Mouse (Mus musculus) adrenal gland, postnatal 10 days (tissue): ENCODE results near the gene Cyp39a1. TPM values are rescaled to one million over a fixed set of nuclear protein-coding genes. Genes with fewer than 3 reads are reported as not detected.

Experiments used
- DNase-seq: peaks from one replicate; pipeline ENCODE4 v3.0.0; 2021; ENCODE audit warnings: mixed read lengths
- total RNA-seq, 2 experiments: library from RNA; stranded (reverse); gene quantifications; 2 replicates each; pipeline ENCODE4 v1.2.3; 2021

The Cyp39a1 gene
- total RNA-seq, 2 experiments from 2014 or later: 8.0 to 10.9 TPM

DNA sequence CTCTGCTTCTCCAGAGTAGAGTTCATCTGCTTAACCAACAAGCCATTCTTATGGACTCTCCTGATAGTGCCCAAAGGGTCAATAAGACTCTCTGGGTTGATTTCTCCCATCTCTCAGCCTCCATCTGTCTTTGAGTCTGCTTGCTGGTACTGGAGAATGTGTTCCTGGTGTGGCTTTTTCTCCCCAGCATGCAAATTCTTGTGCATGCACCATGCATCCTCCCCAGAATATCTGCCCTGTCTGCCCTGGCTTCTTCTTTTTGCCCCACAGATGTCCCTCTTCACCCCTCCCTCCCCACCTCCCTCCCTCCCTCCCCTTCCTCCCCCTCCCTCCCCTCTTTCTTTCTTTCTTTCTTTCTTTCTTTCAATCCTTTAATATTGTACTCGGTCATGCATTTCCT, 10.1 kb downstream of the Cyp39a1 start:
- DNase-seq: no peak

DNA sequence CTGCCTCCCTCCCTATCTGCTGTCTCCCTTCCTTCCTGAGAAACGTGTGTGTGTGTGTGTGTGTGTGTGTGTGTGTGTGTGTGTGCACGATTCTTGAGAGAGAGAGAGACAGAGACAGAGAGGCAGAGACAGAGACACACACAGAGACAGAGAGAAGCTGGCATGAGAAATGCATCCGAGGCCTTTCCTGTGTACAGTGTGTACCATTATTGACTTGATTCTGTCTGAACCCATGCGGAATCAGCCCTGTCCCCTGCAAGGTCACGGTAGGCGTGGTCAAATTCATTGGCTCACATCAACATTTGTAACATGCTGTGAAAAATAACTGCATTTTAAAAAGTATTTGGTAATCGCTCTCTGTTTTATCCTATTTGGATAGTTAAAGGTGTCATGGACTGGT, 16.9 kb downstream of the Cyp39a1 start:
- no peak for DNase-seq

DNA sequence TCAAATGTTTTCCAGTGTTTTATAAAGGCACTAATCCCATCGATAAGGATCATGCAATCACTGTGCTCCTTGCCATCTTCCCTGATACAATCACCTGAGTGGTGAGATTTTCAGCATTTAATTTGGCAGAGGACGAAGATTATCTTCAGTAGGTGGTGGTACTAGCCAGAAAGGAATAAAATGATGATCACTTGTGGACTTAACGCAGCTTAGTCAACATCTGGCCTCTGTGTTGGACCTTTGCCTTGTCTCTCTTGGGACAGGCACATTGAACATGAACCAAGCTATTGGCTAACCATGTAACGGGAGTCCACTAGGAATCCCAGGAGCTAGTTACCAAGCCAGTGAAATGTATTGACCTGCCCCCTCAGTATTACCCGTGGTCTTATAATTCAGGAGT, 17.4 kb downstream of the Cyp39a1 start:
- DNase-seq: peak; percentile 25

DNA sequence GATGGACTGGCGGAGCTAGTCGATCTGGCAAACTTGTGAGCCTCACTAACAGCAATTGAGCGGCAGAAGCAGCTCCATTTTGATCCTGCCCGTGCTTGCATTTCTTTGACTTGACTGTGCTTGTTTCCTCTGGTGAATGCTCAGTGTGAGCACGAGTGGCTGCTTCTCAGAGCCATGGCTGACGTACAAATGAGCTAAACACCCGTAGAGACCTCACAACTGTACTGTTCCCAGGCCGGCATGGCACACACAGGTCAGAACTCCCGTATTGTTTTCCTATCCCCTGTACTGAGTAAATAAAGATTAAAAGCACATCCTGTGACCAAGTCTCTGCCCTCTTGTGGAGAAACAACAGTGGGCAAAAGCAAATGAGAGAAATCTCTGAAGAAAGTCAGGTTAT, 22.4 kb downstream of the Cyp39a1 start:
- no peak for DNase-seq

DNA sequence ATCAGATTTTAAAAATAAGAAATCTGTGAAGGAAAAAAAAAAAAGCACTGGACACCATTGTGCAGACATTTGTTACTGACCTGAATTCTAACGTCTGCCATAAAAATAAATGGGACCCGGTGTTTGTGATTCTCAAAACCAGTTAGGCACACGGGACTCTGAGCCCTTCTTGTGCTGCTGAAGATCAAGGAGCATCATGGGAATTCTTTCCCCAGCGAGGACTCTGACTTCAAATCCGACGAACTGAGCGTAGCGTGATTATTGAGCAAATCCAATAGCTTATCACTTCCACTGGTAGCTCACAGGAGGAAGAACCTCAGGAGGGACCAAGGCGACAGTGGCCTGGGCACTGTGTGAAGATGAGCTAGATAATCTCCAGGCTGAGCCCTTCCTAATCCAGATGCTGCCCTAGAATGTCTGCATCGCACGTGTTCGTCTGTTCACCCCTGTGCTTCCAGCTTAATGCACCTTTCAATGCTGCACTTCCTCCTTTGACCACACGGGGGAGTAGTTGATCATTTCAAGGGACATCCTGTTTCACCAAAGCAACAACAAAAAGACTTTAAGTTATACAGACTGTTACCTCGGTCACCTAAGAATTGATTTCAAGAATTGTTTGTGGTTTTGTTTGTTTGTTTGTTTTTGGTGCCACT, 31.9 kb downstream of the Cyp39a1 start:
- peak; percentile 84 for DNase-seq

DNA sequence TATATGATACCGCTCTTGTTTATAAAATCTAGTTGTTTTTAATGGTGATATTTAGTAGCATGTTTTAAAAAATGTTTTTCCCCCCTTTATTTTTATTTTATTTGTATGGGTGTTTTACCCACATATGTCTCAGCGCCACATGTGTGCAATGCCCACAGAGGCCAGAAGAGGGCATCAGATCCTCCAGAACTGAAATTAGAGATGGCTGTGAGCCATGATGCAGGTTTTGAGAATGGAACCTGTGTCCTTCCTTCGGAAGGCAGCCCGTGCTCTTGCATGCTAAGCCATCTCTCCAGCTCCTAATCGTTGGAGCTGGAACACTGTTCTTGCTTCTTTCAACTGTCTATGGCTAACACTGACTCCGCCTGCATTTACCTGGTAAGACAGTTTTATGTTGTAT, 33.8 kb downstream of the Cyp39a1 start:
- DNase-seq: peak; percentile 76

DNA sequence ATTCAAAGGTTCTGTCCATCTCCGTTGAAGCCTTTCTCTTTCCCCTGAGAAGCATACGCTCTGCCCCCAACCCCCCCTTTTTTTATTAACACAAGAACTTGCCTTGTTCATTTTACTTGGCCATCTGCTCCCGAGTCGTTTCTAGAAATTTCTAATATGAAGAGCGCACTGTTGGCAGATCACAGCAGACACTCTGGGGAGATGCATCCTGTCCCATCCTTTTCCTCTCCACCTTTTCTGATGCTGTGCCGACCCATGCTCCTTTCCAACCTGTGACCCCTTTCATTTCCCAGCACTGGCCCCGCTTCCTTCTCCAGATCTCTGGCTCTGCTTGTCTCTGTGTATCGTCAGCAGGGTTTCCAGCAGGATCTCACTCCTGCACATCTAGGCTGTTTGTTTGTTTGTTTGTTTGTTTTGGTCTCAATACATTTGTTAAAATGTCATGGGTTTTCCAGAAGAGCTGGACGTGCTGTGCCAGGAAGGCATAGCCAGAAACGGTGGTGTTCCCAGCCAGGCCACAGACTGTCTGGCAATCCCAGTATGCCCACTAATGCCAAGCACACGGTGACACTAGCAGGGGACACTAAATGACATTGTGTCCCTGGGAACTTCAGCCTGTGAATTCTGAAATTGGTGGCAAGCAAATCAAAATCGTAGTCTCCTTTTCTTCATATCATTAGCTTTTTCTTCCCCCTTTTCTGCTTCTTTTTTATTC, 37.1 kb downstream of the Cyp39a1 start:
- DNase-seq: no peak

DNA sequence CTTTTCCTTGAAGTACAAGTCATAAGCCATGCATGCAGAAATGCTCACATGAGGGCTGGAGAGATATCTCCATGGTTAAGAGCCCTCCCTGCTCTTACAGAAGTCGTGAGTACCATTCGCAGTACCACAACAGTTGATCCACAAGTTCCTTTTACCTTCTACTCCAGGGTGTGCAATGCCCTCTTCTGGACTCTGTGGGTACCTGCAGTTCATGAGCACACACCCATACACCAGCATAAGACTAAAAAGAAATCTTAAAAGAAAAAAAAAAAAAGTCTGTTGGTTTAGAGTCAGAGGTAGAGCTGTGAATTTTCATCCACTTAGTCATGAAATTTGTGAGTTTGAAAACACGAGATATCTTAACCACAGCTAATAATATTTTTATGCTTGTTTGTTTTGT, 39.5 kb downstream of the Cyp39a1 start:
- no peak for DNase-seq

DNA sequence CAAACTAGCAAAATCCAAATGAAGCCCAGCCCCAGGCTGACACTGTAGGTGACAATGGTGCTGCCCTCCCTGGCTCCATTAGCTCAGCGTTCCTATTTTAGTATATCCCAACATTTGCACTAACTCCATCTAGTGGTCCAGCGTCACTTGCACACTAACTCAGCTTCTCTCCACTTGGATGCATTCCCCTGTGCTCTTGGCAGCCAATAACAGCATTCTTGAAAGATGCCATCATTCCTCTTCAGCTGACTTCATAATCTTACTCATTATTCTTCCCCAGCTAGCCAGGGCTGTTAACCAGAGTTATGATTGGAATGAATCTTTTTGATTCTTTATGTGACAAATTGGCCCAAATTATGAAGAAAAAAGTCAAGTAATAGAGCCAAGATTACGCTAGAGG, 40.0 kb downstream of the Cyp39a1 start:
- peak; percentile 5 for DNase-seq

DNA sequence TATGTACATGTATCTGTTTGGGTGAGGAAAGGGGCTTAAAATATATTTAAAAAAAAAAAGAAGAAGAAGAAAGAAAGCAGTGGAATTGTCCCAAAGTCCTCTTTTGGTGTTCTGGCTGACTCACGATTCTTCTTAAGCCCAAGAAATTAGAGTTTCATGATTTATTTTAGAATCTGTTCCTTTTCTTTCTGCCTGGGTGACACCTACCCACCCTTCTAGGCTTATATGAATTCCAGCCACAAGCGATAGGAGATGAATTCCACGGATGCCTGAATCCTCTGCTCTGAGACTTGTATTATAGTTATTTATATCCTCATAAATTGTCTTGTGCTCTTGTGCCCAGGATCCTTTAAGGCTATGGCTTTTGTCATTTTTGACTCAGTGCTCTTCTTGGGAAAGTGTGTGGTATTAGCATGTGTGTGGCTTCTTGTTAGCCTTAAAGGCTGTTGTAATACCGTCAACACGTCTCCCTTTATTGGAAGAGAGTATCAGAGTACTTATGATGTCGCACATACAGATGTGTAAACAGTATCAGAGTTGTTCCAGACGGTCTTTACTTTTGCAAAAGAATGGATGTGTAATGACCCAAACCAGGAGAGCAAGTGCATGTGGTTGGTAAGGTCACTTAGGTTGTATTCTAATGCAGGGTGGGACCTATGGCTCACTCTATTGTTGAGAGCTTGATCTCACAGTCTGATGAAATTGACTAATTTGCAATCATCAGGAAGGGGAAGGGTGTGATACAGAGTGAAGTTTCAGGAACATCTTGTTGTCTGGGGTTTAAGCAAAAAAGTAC, 44.5 kb downstream of the Cyp39a1 start:
- no peak for DNase-seq

DNA sequence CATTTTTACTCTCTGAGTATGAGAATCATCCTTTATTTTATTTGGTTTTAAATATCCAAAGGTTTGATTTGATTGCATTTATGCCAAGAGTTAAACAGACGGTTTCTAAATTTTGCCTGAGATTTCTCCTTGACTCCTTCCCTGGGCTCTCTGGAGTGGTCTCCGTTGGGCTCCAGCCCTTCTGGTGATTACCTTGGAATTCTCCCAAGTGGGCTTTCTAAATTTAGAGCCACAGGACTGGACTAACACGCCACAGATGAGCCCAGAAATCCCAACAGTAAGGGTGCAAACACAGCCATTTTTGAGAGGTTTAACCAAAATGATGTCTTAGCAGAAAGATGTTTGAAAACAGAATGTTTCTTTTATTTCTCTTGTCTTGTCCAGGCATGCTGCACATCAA, 47.0 kb downstream of the Cyp39a1 start:
- no peak for DNase-seq

DNA sequence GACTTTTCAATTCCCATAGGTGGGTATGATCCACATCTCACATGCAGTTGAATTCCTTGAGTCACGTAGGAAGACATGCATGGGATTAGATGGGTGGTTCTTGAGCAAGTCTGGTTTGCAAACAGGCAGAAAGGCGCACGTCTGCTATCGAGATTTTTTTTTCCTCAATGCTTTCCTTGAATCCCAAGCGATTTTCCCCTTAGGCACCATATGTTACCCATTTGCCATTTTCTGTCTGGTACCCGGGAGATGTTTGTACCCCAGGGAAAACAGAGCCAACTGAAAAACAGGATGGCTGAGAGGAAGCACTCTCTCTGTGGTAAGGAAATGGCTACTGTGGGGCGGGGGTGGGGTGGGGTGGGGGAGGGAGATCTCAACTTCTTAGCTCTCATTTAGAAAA, 49.4 kb downstream of the Cyp39a1 start:
- no peak for DNase-seq

DNA sequence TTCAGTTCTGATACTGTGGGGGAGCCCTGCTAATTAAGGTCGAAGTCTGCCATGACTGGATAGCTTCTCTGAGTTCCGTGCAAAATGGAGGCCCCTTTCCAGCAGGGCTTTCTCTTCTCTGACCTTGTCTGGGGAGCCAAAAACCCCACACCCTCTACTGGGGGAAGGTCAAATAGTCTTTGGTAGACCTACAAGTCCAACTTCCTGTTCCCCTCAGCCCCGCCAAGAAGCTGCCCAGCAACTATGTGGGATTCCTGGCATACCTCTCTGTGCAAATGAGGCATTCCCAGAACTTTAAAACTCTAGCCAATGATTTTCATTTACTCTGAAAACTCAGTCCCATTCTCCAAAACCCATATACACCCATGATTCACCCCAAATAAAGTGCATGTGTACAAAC, 52.2 kb downstream of the Cyp39a1 start:
- DNase-seq: no peak

DNA sequence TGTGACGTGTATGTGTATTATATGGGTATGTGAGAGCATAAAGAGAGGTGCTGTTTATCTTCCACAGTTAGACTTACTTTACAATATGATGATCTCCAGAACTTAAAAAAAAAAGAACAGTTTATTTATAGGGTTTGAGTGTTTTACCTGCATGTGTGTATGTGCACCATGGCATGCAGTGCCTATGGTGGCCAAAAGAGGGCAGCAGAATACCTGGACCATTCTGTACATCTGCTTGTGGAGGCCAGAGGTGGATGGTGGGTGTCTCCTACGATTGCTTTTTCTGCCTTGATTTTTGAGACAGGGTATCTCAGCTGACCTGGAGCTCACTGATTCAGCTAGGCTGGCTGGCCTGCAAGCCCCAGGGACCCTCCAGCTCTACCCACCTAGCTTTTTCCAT, 57.3 kb downstream of the Cyp39a1 start:
- no peak for DNase-seq

DNA sequence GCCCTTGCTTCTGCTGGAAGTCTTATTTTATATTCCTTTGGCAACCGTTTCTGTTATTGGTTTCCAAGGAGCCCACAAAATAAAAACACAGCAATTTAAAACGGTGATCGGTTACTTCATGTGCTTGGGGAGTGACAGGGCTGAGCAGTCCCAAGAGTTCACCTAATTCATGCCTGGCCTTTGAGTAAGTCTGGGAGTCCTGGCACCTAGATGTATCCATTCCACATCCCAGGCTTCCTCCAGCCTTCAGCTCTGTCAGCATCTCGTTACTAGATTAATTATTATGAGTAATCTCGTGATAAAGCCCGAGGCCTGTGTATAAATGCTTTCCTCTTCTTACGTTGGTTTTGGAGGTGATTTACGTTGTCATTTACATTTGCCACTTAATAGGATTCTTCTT, 64.1 kb downstream of the Cyp39a1 start:
- no peak for DNase-seq

DNA sequence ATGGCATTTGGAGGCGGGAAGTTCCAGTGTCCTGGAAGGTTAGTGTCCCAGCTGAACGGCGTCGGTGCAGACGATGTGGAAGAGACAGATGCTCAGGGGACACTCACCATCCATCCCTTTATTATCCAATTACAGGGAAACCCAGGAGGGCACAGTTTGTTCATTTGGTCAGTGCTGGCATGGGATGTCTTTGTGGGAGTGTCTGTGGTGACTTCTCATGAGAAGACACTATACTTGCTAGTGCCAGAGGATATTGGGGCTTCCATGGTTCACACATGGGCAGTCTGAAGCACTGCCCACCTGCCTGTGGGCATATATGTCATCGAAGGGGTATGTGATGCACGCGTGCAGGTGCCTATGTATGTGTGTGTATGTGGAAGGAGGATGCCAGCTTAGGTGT, 64.8 kb downstream of the Cyp39a1 start:
- no peak for DNase-seq

DNA sequence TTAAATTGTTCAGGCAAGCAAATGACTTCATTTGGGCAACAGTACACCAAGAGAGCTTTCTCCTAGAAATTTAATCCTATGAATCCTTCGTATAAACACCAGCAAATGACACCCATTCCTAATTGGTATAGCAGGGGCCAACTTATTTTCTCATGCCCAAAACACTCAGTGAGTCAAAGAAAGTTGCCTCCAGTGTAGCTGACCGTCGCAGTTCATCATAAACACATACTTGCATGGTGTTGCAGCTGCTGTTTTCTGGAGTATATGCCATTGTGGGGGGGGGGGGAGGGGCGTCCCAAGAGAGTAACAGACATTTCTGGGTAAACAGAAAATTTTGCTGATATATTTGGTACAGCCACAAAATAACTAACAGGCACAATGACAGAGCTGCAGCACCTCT, 67.0 kb downstream of the Cyp39a1 start:
- DNase-seq: no peak

DNA sequence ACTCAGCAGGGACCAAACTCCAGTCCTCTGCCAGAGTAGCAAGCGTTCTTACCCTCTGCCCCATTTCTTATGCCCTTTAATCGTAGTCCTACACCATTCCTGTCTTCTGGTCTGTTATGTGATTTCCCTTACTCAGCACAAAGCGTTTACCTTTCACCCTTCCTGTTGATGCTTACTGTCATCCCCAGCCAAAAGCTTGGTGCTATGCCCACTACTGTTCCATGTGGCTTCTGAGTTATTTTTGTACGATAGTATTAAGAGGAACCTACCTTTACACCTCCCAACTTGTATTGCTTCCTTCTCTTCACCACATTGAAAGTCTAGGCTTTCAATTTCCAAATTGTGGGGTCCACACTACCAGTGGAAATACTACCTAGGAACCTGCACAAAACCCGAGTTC, 76.7 kb downstream of the Cyp39a1 start:
- DNase-seq: no peak

DNA sequence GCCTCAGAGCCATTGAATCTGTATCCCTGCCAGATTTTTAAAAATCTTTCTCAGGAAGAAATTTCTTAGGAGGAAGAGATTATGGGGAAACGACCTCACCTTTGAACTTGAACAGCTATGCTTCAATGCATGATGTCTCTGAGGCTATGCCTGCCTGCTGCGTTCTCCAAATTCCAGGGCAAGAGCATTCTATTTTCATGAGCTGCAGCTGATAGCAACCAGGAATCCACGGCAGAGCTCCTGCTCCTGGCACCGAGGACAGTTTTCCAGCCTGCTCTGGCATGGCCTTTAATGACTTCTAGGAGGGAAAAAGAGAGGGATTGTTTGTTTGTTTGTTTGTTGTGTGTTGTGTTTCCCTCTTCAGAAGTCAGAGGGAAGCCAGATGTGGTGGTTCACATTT, 77.2 kb downstream of the Cyp39a1 start:
- DNase-seq: no peak

DNA sequence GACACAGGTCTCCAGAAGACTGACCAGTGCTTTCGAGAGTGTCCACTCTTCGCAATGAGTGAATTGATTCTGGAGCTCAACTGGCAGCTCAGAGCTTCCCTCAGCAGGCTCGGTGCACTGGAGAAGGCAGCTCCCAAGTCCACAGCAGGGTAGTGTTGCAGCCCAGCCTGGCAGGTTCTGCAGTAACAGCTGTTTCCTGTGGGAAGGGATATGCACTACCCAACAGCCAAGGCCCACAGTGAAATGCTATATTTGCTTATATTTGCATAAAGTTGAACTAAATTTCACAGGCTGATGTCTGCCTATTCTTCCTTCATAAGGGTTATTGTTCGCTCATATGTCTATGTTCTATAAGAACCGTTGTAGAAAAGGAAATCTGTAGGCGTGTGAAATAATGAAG, 83.9 kb downstream of the Cyp39a1 start:
- no peak for DNase-seq

DNA sequence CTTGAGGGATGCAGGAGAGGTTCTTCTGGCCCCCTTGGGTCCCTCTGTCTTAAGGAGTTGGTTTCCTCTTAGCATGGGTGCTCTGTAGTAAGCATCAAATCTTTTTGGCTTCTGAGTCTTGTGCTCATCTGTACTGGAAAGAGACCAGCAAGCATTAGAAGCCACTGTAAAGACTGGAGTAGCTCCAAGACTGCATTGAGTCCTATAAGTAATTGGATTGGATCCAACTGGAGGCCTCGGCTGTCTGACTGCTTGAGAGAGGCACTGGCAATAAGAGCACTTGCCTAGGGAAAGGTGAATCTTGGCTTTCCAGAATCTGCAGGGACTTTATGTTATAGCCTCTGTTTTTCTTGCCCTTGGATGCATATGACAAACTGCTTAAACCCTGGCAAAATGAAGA, 85.6 kb downstream of the Cyp39a1 start:
- DNase-seq: no peak

DNA sequence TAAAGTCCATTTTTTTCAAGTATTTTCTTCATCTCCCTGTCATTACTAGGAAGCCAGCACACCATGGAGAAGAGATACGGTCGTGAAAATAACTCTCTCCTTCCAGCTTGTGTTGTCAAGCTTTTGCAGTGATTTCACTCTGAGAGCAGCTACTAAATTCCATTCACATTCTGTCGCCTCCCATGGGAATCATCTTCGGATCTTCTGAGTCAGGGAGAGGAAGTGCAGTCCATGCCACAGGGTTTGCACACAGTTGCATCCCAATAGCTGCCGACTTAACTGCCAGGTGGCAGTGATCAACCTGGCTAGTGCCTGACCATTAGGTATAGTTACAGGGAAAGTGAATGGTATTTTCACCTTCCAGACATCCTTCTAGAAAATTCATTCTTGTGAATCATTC, 87.5 kb downstream of the Cyp39a1 start:
- DNase-seq: no peak

DNA sequence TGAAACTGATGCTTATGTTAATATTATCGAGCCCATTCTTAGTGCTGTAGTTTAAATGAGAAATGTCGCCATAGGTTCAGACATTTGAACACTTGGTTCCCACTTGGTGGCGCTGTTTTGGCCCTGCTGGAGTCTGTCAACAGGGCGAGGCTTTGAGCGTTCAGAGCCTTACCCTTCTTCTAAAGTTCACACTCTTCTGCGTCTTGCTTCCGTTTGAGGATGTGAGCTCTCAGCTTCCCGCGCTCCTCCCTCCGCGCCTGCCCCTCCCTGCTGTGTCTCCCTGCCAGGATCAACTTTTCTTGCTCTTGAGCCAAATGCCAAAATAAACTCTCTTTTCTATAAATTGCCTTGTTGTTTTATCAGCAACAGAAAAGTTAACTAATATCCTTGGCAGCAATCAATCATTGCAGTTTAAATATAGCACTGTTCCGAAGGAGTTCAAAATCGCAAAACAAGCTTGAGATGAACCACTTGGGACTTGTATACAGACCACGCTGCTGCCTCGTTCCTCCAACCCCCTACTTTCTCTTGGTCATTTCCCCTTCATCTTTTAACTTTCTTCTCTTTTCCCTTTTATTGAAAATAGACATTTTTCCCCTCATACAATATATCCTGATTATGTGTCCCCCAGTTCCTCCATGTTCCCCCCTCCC, 91.5 kb downstream of the Cyp39a1 start:
- peak; percentile 30 for DNase-seq
